Mouse (Mus musculus) heart, embryonic 15.5 days (tissue): Measurements from ENCODE around the gene Kif13a. TPM values are rescaled to one million over a fixed set of nuclear protein-coding genes. Genes with fewer than 3 reads are reported as not detected.

Experiments
- ATAC-seq: fragments of 200-750 bp; cut with Nextera tagmentation; replicated peaks from 2 replicates; pipeline ENCODE4 v1.8.0; 2017; ENCODE audit warnings: low read depth, moderate TSS enrichment; ENCODE audit not compliant: insufficient number of reproducible peaks, insufficient read depth, low FRiP score
- H3K27ac ChIP-seq: fragments of 300-500 bp; sonication (generic); 2 replicates; pipeline ENCODE4 v1.5.1; 2015; ENCODE audit warnings: mild to moderate bottlenecking, inconsistent platforms
- H3K27me3 ChIP-seq: fragments of 300-500 bp; sonication (generic); 2 replicates; pipeline ENCODE4 v1.6.1; 2015; ENCODE audit warnings: inconsistent platforms
- H3K36me3 ChIP-seq: fragments of 300-500 bp; sonication (generic); 2 replicates; pipeline ENCODE4 v1.6.1; 2015; ENCODE audit warnings: mild to moderate bottlenecking, inconsistent platforms
- H3K4me1 ChIP-seq: fragments of 300-500 bp; sonication (generic); replicated peaks from 2 replicates; pipeline ENCODE4 v1.6.1; 2015; ENCODE audit warnings: inconsistent platforms
- H3K4me2 ChIP-seq: fragments of 300-500 bp; sonication (generic); 2 replicates; pipeline ENCODE4 v1.6.1; 2015; ENCODE audit warnings: inconsistent platforms, mild to moderate bottlenecking, moderate library complexity
- H3K4me3 ChIP-seq: fragments of 300-500 bp; sonication (generic); 2 replicates; pipeline ENCODE4 v1.5.1; 2015; ENCODE audit warnings: mild to moderate bottlenecking, inconsistent platforms
- H3K9ac ChIP-seq: fragments of 300-500 bp; sonication (generic); 2 replicates; pipeline ENCODE4 v1.6.1; 2015; ENCODE audit warnings: mild to moderate bottlenecking, inconsistent platforms
- H3K9me3 ChIP-seq: fragments of 300-500 bp; sonication (generic); replicated peaks from 2 replicates; pipeline ENCODE4 v1.6.1; 2016; ENCODE audit warnings: inconsistent platforms
- WGBS: fragments of 180-500 bp; shearing (Covaris S2); methylation state at CpG from one replicate; pipeline ENCODE4 v1.1.7; 2015; ENCODE audit warnings: mixed read lengths; 5-methylcytosine and 5-hydroxymethylcytosine counted together
- polyA plus RNA-seq: library from polyadenylated mRNA; unstranded; fragments of >200 nt; fragmentation: Nextera tagmentation; extraction: Ambion mirVana; gene quantifications from 2 replicates; pipeline ENCODE4 v1.2.1, GENCODE M21; 2015

Kif13a gene
- 41.6 and 45.3 TPM in 2 replicates for polyA plus RNA-seq

DNA sequence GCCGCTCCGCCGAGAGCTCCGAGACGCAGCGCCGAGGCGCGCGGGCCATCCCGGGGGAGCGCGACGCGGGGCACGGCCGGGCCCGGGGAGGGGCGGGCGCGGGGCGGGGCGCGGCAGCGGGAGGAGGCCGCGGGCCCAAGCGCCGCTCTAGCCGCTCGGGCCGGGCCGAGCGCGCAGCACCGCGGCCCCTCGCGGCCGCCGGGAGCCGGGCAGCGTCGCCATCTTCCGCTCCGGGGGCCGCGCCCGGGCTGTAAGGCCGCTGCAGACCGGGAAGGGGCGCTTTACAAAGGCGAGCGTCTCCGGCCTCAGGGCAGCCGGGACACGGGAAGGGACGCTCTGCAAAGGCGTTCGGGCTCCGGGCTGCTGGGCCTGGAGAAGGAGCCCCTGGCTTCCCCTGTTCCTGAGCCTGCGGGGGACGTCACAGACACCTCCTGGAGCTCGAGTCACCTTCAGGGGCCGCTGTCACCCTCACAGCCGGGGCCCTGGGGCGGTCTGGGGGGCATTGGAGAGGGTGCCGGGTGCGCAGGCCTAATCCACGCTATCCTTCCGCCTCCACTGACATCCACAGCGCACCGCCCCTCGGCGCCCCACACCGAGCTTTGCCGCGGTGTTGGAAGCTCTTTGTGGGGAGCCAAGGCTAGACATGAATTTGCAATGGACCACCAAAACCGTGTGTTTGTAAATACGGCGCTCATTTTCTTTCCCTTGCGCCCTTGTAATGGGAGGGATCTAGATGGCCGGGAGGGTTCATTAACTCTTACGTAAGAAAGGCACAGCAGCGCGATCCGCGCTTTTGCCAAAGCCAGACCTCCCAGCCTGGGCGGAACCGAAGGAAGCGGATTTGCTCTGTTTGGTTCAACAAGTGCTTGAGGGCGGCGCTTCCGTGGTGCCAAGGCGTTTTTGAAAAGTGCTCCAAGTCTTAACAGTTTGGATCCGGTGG is at the start of gene Kif13a:
Gene Kif13a, minus strand, starts transcription at position 149 of the 940 bp plus-strand sequence.
- H3K27me3 ChIP-seq = no peaks in the 10 kb centered on the region
- peak within 1 kb of the TSS; percentile 87 for H3K4me2 ChIP-seq
- H3K36me3 ChIP-seq = peaks cover 4% of the 10 kb centered on the region; the same call in 1 of the 2 replicates
- H3K9me3 ChIP-seq = no peaks in the 10 kb centered on the region
- peak within 1 kb of the TSS; percentile 91 for H3K9ac ChIP-seq
- H3K27ac ChIP-seq = peak within 1 kb of the TSS; percentile 99
- ATAC-seq = peak; percentile 85
- peaks cover 52% of the 10 kb centered on the region for H3K4me1 ChIP-seq
- WGBS = under 1% methylated on average over 63 of the region's 96 CpGs
- peak within 1 kb of the TSS; percentile 76 for H3K4me3 ChIP-seq

- no peak for ATAC-seq
- H3K4me3 ChIP-seq = no peak overlapping the region
- no peak overlapping the region for H3K9ac ChIP-seq
- no peaks in the 10 kb centered on the region for H3K27me3 ChIP-seq
- H3K4me1 ChIP-seq = peaks cover 14% of the 10 kb centered on the region
- no peaks in the 10 kb centered on the region for H3K9me3 ChIP-seq
- no peaks in the 10 kb centered on the region for H3K36me3 ChIP-seq
- no peak overlapping the region for H3K27ac ChIP-seq
- H3K4me2 ChIP-seq = no peak overlapping the region
- 81% methylated on average over 7 of the region's 7 CpGs for WGBS
Observed at GRCm38 (mm10) chr13:46976532-46976931, 46.9 kb upstream of the Kif13a start.

GRCm38 (mm10) chr13:46975930-46976329 is 46.3 kb upstream of the Kif13a start:
- WGBS = 46% methylated on average over 4 of the region's 4 CpGs
- Histone ChIP-seq H3K9ac (no peak overlapping the region), H3K4me2 (no peak overlapping the region), H3K27ac (no peak overlapping the region), H3K27me3 (no peaks in the 10 kb centered on the region), H3K9me3 (no peaks in the 10 kb centered on the region), H3K4me3 (no peak overlapping the region), H3K36me3 (no peaks in the 10 kb centered on the region), H3K4me1 (peaks cover 14% of the 10 kb centered on the region)
- ATAC-seq = no peak

DNA sequence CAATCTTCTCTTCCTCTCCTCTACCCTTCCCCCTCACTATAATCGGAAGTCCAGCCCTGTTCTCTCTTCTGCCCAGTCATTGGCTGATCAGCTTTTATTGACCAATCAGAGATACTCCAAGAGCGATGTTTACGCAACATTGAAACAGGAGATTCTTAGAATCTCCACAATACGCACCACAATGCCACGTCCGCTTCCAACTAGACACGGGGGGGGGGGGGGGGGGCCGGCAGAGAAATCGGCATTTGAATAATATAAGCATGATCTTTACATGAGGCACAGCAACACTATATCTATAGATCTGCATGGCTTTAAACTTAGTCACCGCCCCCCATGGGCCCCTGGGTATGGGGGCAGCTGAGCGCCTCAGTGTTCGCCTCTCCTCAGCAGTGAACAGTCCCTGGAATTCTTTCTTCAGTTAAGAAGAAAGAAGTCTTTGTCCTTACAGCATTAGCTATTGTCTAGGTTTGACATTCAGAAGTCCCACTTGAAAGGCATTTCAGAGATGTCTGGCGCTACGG is 45.4 kb upstream of the Kif13a start:
- no peaks in the 10 kb centered on the region for H3K9me3 ChIP-seq
- H3K4me2 ChIP-seq = peak overlapping the region; percentile 19; the same call in 1 of the 2 replicates
- 51% methylated on average over 14 of the region's 14 CpGs for WGBS
- H3K4me3 ChIP-seq = no peak overlapping the region
- no peaks in the 10 kb centered on the region for H3K36me3 ChIP-seq
- H3K27ac ChIP-seq = no peak overlapping the region
- no peak for ATAC-seq
- no peaks in the 10 kb centered on the region for H3K27me3 ChIP-seq
- no peak overlapping the region for H3K9ac ChIP-seq
- peaks cover 8% of the 10 kb centered on the region for H3K4me1 ChIP-seq

GRCm38 (mm10) chr13:46970286-46970945 is 40.7 kb upstream of the Kif13a start:
- WGBS = 60% methylated on average over 10 of the region's 10 CpGs
- H3K4me1 ChIP-seq = no peaks in the 10 kb centered on the region
- no peak overlapping the region for H3K27ac ChIP-seq
- no peak overlapping the region for H3K4me3 ChIP-seq
- no peaks in the 10 kb centered on the region for H3K27me3 ChIP-seq
- H3K9me3 ChIP-seq = no peaks in the 10 kb centered on the region
- ATAC-seq = no peak
- H3K9ac ChIP-seq = no peak overlapping the region
- no peak overlapping the region for H3K4me2 ChIP-seq
- H3K36me3 ChIP-seq = no peaks in the 10 kb centered on the region

GRCm38 (mm10) chr13:46968626-46969025 is 39.0 kb upstream of the Kif13a start:
- Histone ChIP-seq H3K36me3 (no peaks in the 10 kb centered on the region), H3K9me3 (no peaks in the 10 kb centered on the region), H3K27ac (no peak overlapping the region), H3K4me1 (no peaks in the 10 kb centered on the region), H3K27me3 (no peaks in the 10 kb centered on the region), H3K4me2 (no peak overlapping the region), H3K4me3 (no peak overlapping the region), H3K9ac (no peak overlapping the region)
- ATAC-seq = no peak
- 85% methylated on average over 2 of the region's 2 CpGs for WGBS

GRCm38 (mm10) chr13:46967308-46967707 is 37.6 kb upstream of the Kif13a start:
- Histone ChIP-seq H3K9ac (no peak overlapping the region), H3K27ac (no peak overlapping the region), H3K9me3 (no peaks in the 10 kb centered on the region), H3K36me3 (no peaks in the 10 kb centered on the region), H3K4me2 (no peak overlapping the region), H3K27me3 (no peaks in the 10 kb centered on the region), H3K4me1 (no peaks in the 10 kb centered on the region), H3K4me3 (no peak overlapping the region)
- no peak for ATAC-seq
- WGBS = 72% methylated on average over 4 of the region's 4 CpGs

- no peaks in the 10 kb centered on the region for H3K27me3 ChIP-seq
- no peaks in the 10 kb centered on the region for H3K9me3 ChIP-seq
- H3K4me2 ChIP-seq = no peak overlapping the region
- H3K4me3 ChIP-seq = no peak overlapping the region
- H3K27ac ChIP-seq = no peak overlapping the region
- no peak for ATAC-seq
- H3K4me1 ChIP-seq = no peaks in the 10 kb centered on the region
- WGBS = 73% methylated on average over 7 of the region's 7 CpGs
- H3K36me3 ChIP-seq = no peaks in the 10 kb centered on the region
- no peak overlapping the region for H3K9ac ChIP-seq
Observed at GRCm38 (mm10) chr13:46960878-46961474, 31.3 kb upstream of the Kif13a start.

DNA sequence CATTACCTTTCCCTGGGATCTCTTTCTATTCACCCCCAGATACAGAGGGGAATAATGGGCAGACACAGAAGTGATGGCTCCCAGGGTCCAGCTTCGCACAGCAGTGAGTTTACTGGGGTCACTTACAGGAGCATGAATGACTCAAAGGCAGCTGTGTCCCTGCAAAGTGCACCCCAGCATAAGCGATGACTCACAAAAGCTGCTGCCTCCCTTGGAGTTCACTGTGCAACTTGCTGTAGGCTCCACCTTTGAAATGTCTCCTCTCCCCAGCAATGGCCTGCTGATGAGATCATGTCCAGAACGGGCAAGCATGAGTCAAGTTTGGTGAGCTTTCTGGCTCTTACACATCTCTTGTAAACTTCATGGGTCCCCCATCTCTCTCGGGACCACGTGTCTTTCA is 29.5 kb upstream of the Kif13a start:
- no peak overlapping the region for H3K4me3 ChIP-seq
- no peaks in the 10 kb centered on the region for H3K9me3 ChIP-seq
- no peak overlapping the region for H3K27ac ChIP-seq
- no peaks in the 10 kb centered on the region for H3K4me1 ChIP-seq
- no peaks in the 10 kb centered on the region for H3K27me3 ChIP-seq
- WGBS = 85% methylated on average over 5 of the region's 5 CpGs
- no peaks in the 10 kb centered on the region for H3K36me3 ChIP-seq
- ATAC-seq = no peak
- no peak overlapping the region for H3K4me2 ChIP-seq
- no peak overlapping the region for H3K9ac ChIP-seq

DNA sequence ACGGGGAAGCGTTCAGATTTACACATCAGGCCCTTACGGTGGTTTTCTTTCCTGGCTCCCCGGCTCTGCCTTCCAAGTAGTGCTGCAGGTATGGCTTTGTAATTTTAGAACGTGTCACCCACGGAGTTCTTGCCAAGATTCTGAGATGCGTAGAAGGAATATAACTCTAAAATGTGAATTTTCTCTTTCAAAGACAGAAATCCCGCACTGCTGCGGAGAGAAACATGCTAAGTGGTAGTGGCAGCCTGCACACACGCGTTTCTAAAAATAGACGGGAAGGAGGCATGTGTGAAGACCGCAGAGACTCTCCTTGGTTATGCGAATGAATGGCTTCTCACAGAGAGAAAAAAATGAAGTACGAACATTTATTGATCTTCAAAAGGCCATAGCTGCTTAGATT is 21.5 kb upstream of the Kif13a start:
- ATAC-seq = no peak
- H3K4me1 ChIP-seq = peaks cover 7% of the 10 kb centered on the region; the same call in 1 of the 2 replicates
- 0 out of 2 replicates have a peak, but pooled peaks cover 3% of the 10 kb centered on the region for H3K9me3 ChIP-seq
- peak overlapping the region; percentile 21; the same call in 1 of the 2 replicates for H3K4me2 ChIP-seq
- no peaks in the 10 kb centered on the region for H3K36me3 ChIP-seq
- H3K9ac ChIP-seq = no peak overlapping the region
- H3K27ac ChIP-seq = peak overlapping the region; percentile 33; the same call in 1 of the 2 replicates
- 59% methylated on average over 15 of the region's 15 CpGs for WGBS
- H3K27me3 ChIP-seq = no peaks in the 10 kb centered on the region
- H3K4me3 ChIP-seq = no peak overlapping the region

- Histone ChIP-seq H3K9me3 (0 out of 2 replicates have a peak, but pooled peaks cover 3% of the 10 kb centered on the region), H3K9ac (no peak overlapping the region), H3K27me3 (no peaks in the 10 kb centered on the region), H3K36me3 (no peaks in the 10 kb centered on the region), H3K4me2 (no peak overlapping the region), H3K4me1 (peaks cover 7% of the 10 kb centered on the region; the same call in 1 of the 2 replicates), H3K27ac (no peak overlapping the region), H3K4me3 (no peak overlapping the region)
- ATAC-seq = no peak
- 87% methylated on average over 2 of the region's 2 CpGs for WGBS
Observed at GRCm38 (mm10) chr13:46949741-46950140, 20.1 kb upstream of the Kif13a start.
